Mouse (Mus musculus) left cerebral cortex, postnatal 14 days (tissue): Measurements from ENCODE around the gene Fam20b. TPM values are rescaled to one million over a fixed set of nuclear protein-coding genes. Genes with fewer than 3 reads are reported as not detected.

ENCODE experiments used
- DNase-seq, 2 experiments: peaks; one replicate each; pipeline ENCODE4 v3.0.0; 2021 to 2022; ENCODE audit warnings: low spot score in 2 of 2, mixed read lengths in 1 of 2
- intact Hi-C: fragments of 180-260 bp; cut with DNase I; formaldehyde crosslinking; loops from one replicate; pipeline ENCODE4 v1.15.1; 2025
- long read RNA-seq, 2 experiments: library from polyadenylated mRNA; stranded (forward); transcript quantifications; one replicate each; pipeline ENCODE4 v2.0.0; 2021
- total RNA-seq, 2 experiments: library from RNA; stranded (reverse); gene quantifications; 2 replicates each; pipeline ENCODE4 v1.2.3; 2021

Gene Fam20b
- 10 to 100 TPM; 59.5 to 64.6 TPM for total RNA-seq
- long read RNA-seq, experiment 1, full-length matches to known transcripts: 20 of 44 reads
- long read RNA-seq, experiment 1, partial matches to known transcripts: 4 of 44 reads
- long read RNA-seq, experiment 1, other reads (novel, unspliced or antisense): 20 of 44 reads
- long read RNA-seq, experiment 2, full-length matches to known transcripts: 27 of 49 reads
- long read RNA-seq, experiment 2, partial matches to known transcripts: 20 of 49 reads
- long read RNA-seq, experiment 2, other reads (novel, unspliced or antisense): 2 of 49 reads

DNA sequence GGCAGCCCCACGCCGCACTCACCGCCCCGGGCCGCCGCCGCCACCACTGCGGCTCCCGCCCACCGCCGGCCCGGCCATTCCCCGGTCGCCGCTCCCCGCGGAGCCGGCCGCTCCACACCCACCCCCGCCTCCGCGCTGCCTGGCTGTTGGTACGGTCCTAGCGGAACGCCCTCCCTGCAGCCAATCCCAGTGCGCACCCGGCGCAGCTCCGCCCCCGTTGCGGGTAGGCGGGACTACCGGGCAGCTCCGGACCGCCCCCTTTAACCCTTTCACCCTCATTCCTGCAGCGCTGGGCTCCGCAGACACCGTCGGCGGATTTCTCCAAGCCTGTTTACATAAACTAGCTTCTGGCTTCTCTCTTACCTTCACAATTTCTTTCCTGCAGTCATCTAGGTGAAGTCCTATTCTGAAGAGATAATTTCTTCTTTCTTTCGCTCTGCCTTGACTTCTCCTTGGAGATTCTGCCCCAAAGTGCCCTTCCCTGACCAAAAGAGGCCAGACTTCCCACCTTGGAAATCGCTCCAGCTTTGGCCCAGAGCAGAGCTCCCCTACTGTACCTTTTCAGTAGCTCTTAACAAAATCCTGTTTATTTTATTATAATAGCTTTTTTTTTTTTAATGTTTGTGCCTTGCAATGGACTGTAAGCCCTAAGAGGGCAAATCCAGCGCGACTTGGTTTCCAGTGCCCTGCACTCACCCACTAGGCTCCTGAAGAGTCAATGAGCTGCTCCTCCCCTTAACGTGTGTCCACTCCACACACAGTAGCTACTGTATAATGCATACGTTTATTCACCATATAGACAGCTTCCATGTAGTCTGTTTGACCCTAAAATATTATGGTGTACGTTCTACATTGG lies at the start of gene Fam20b:
Gene Fam20b (minus strand): TSS at position 137 of the 856 bp plus-strand sequence.
- peak; percentile 97 to 98 for DNase-seq
- intact Hi-C loops: no loop called here

DNA sequence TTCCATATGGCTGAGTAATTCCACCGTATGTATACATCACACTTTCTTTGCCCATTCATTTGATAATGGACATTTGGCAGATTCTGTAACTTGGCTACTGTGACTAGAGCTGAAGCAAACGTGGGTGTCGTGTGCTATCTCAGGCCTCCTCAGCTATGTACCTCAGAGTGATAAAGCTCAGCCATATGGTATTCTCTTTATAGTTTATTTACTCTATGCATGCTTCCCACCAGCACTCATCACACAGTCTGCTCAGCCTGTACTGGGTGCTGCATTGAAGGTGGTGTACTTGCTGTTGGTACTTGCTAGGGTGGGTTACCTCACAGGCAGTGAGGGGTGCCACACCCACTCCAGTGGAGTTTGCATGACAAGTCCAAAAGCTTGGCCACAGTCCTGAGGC lies 46.4 kb upstream of the Fam20b start:
- intact Hi-C loops: no loop called here
- peak; percentile 21 to 74 for DNase-seq

DNA sequence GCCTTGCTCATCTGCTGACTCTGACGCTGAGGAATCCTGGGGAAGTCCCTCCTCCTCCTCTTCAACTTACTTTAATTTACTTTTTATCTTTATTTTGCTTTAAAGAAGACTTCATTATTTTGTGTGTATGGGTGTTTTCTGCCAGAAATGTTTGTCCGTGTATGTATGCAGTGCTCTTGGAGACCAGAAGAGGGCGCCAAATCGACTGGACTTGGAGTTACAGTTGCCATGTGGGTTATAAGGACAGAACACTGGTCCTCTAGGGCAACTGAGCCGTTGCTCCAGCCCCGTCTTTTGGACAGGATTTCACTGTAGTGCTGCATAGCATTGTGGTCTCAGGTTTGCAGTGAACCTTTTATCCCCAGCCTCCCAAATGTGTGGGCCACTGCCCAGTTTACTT lies 45.7 kb upstream of the Fam20b start:
- intact Hi-C loops: no loop called here
- DNase-seq: no peak

DNA sequence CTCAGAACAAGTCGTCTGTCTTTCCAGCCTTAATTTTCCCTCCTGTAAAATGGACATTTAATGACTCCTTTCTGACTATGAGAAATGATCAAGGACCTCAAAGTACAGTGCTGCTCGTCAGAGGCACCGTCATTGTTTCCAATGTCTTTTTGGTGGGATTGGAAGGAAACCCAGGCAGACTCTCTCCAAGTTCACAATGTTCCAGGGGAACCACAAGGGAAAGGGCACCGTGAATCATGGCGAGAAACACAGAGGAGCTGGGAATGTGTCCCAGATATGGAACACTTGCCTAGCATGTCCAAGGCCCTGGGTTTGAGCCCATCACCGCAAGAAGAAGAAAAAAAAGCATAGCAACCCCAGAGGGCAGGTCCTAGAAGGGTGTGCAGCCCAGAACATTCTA lies 44.4 kb upstream of the Fam20b start:
- intact Hi-C loops: no loop called here
- DNase-seq: no peak

DNA sequence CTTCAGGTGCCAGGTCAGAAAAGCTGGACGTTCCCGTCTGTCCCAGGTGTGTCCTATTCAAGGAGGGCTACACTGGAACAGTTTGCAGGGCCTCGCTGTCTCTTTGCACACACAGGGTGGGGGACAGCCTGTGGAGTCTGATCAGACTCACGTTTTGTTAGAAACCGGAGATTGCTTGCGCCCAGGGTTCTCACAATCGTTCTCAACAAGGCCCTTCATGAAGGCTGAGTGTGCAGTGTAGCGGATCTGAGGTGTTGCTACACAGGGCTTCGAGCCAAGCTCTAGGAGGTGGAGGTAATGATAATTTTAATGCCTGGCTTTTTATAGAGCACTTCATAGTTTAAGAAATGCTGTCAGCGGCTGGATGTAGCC lies 42.5 kb upstream of the Fam20b start:
- no peak for DNase-seq
- intact Hi-C loops: no loop called here

DNA sequence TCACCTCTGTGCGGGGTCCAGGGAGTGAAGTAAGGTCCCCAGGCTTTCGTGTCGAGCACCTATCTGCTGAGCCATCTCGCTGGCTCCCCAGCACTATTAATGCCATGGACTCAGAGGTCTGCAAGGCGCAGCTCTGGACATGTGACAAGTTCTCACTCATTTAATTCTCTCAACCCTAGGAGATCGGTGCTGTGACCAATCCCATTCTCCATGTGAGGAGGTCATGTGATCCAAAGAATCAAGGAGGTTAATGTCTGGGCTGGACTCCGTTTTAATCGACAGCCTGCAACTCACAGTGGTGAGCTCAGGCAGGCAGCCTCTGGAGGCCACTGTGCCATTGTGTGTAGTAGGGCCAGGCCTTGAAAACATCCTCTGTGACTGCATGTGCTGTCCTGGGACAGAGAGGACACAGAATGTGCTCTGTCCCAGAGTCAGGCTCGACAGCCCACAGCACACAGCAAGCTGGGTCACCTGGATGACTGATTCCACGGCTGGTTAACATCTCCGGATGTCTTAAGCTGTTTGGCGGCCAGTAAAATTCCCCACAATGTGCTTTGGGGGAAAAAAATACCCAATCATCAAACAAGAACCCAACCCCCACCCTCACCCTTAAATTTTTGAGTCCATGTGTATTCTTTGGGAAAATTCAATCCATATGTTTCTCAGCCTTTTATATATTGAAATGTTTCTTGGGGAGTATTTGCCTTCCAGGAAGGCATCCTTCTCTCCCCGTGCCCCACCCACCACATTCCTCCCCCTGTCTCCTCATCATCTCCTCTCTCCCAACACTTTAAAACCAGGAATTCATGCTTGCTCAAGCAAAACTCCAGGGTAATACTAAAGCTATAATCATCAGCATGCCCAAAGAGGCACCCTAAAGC lies 41.9 kb upstream of the Fam20b start:
- DNase-seq: no peak
- intact Hi-C loops: no loop called here

DNA sequence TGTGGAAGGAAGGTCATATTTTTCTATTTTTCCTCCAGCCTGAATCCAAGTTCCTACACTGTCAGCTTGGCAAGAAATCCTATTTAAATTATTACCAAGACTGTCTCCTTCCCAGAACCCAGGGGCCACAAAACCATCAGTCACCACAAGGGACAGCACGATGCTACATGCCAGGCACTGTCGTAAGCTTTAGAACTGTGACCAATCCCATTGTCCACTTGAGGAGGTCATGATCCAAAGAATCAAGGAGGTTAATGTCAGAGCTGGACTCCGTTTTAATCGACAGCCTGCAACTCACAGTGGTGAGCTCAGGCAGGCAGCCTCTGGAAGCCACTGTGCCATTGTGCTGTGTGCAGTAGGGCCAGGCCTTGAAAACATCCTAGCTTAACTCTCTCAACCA lies 39.4 kb upstream of the Fam20b start:
- DNase-seq: no peak
- intact Hi-C loops: loop anchor here (10.0 kb wide), 1 partner anchor 516 kb away; no protein-coding TSS in a partner anchor

DNA sequence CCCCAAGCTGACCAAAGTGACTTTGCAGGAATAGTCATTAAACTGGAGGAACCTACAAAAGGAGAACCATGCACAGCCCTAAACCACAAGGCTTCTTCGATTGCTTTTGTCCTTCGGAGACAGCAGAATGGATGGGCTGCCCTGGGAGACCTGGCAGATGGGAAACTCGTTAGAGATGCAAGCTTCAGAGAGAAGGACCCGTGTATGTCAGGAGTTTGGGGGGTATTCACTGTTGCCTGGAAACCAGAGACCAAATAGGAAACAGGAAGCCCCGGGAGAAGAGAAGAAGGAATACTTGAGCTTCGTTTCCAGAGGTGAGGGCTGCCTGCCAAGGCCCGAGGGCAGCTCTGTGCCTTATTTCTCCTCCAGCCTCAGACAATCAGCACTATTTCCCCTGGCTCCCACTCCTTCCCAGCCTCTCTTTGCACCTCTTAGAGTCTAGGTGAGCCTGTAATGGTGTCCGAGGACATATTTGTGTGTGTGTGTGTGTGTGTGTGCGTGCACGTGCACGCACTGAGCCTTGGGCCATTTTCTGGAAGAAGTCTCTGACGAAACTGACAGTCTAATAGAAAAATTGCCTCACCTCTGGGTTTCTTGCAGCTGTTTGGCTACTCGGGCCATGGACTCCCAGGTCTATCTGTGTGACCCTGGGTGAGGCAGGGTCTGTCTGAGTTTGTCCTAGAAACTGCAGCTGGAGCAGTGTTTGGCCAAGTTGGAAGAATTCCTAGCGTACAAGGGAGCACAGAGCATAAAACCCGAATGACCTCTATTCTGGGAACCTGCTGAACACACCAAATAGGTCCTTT lies 35.9 kb upstream of the Fam20b start:
- no peak for DNase-seq
- intact Hi-C loops: loop anchor here (5.0 to 10.0 kb wide), 3 partner anchors 47 to 520 kb away; no protein-coding TSS in a partner anchor

DNA sequence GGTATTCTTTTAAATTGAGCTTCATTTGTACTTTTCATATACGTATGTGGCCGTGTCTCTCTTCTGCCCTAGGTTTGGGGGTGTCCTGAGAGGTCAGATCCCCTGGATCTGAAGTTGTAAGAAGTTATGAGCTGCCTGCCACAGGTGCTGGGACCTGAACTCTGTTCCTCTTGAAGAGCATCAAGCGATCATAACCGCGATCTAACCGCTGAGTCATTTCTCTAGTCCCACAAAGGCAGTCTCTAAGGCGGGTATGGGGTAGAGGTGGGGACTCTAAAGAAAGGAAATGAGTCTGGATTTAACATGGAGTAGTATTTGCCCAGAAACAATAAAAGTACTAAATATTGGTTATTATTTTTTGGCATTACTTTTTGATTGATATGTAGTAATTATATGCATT lies 34.1 kb upstream of the Fam20b start:
- intact Hi-C loops: loop anchor here (5.0 to 10.0 kb wide), 3 partner anchors 49 to 522 kb away; no protein-coding TSS in a partner anchor
- DNase-seq: no peak

DNA sequence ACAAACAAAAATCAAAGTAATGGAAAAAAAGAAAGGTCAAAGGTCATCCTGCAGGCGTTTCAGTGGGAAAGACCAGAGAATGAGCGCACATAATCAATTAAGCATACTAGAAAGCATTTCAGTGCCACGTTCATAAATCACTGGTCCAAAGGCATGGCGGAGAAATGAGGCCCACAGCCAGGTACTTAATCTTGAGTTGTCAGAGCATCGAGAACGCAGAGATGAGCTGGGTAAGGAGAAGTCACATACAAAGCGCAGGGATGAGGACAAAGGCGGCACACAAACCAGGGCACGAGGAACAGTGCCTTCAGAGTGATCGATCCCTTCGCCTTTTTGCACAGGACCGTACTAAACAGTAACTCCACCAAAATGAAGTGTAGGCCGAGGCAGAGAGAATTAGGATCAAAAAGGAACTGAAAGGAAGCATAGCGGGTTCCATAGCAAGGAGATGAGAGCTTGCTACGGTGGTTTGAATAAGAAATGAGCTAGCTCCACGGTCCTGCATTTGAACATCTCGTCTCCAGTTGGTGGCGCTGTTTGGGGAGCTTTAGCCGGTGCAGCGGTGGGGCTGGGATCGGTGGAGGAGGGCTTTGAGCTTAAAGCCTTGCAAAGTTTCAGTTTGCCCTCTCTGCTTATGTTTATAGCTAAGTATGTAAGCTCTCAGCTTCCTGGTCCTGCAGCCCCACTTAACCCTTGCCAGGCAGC lies 33.3 kb upstream of the Fam20b start:
- intact Hi-C loops: loop anchor here (5.0 to 10.0 kb wide), 3 partner anchors 50 to 523 kb away; no protein-coding TSS in a partner anchor
- peak; percentile 67 to 75 for DNase-seq

DNA sequence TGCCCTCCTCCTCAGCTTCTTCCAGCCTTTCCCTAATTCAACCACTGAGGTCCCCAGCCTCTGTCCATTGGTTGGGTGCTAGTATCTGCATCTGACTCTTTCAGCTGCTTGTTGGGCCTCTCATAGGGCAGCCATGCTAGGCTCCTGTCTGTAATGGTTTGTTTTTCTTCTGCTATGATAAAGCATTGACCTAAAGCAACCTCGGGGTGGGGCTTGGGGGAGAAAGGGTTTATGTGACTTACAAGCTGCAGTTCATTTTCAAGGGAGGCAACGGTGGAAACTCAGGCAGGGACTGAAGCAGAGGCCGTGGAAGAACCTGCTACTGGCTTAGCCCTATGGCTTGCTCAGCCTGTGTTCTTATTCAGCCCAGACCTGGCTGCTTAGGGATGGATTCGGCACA lies 31.4 kb upstream of the Fam20b start:
- intact Hi-C loops: loop anchor here (5.0 to 10.0 kb wide), 3 partner anchors 52 to 525 kb away; no protein-coding TSS in a partner anchor
- no peak for DNase-seq

DNA sequence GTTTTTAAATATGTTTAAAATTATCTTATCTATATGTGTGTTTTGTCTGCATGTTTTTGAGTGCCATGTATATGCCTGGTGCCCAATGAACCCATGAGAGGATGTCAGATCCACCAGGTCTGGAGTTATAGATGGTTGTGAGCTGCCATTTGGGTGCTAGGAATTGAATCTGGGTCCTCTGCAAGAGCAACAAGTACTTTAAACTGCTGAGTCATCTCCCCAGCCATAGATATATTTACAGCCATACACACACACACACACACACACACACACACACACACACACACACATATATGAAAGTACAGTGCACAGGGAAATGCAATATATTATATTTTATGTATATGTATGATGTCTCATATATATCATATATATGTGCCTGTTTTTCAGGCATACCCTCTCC lies 30.2 kb upstream of the Fam20b start:
- DNase-seq: no peak
- intact Hi-C loops: no loop called here

DNA sequence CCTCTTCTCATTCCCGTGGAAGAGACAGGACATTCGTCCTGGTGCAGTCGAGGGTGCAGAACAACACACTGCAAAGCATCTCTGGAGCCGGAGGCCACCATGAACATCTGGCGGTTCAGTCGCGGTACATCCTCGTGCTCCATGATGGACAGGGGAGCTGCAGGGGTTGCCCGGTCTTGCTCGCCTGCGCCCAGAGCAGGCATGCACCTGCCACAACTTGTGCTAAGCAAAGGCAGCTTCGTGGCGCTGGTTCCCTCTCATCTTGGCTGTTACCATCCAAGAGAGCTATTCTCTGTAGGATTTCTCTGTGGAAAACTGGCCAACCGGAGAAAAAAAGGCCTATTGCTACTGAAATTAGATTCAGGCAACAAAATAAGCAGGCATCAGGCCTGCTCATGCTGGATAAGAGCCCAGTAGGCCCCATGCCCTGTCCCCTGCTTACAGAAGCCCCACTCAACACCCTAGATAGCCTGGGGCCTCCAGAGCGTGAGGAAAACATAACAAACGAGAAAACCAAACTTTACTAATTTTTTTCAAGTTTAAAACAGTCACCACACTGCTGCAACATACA lies 29.6 kb upstream of the Fam20b start:
- no peak for DNase-seq

DNA sequence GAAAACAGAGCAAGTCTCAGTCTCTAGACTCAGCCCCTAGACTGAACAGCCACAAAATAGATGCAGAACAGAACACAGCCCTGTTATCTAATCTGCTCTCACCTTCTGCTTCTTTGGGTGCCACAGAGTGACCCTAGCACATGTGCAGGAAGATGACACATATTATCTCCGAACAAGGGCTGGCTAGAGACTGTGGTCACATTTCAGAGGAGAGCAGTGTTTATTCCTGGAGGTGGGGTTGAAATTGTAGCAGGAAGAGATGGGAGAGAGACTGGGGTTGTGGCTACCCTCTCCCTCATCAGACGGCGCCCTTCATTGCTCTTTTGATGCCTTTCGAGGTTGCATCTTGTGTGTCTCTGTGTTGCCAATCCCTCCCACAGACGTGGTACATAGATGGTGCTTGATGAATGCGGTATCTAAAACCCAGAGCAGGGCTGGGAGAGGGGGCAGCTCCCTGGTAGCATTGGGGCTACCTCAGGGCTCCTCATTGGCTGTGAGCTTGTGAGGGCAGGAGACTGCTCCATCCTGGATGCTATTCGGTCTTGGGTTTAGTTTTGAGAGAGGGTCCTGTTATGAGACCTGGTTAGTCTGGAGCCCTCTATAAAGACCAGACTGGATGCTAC lies 26.4 kb upstream of the Fam20b start:
- DNase-seq: no peak
- intact Hi-C loops: no loop called here

More for the DNA sequence above, 29.6 kb upstream of the Fam20b start:
- intact Hi-C loops: no loop called here

DNA sequence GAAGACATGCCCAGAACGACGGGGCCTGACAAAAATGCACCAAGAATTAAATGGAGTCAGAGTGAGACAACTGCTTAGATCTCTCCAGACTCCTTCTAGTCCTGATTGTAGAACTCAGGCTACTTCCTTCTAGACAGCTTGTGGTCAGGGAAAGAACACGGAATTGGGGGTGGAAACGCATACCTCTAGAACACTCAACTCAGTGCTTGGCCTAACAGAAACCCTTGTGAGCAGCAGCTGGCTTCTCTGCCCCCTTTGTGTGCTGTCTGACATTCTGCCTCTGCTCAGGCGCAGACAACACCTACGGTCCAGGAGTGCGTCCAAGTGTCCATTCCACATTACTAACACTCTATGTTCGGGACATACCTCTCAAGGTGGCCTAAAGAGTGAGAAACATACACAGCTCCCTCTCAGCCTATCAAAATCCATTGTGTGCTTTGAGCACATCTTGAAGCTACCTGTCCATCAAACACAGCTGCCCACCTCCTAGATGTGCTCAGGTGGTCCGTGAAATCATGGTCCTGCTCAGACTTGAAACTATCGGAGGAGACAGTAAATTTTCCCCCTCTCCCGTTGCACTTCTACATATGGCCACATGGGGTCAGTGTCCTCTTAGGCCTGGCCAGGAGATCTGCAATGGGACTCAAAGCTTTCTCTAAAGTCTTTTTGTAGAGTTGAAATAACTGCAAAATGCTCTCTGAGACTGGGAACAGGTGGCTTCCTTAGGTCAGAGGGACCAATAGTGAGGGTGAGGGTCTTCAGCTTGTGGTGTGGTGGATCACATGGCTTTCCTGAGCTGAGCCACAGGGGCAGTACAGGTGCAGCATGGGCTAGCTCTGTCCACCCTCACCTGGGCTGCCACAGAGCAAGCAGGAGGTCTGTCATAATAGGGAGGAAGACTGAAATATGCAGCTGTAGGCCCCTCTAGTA lies 22.9 kb upstream of the Fam20b start:
- peak; percentile 68 to 79 for DNase-seq
- intact Hi-C loops: loop anchor here (2.0 to 5.0 kb wide), 3 partner anchors 146 to 335 kb away; no protein-coding TSS in a partner anchor

DNA sequence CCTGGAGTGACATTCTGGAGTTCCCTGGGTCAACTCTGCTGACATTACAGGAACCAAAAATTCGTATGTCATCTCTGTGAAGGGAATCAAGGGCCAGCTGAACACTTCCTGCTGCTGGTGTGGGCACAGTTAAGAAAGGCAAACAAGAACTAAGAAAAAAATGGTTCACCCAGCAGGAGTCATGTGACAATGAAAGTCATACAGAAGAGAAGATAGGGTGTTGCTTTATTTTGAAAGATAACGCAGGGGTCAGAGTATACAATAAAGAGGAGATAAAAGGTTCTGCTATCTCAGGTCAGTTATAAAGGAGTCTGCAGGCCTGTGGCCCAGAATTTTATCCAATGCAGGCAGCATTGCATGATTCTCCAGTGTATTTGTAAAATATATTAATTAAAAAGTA lies 16.9 kb upstream of the Fam20b start:
- DNase-seq: no peak
- intact Hi-C loops: no loop called here
